Mouse (Mus musculus): ENCODE data around the gene Zim1.

GRCm38 (mm10) chr7:6729061-6729817 is 33.0 kb upstream of the Zim1 start:
- TF ChIP-seq CTCF (IDR thresholded peaks at IDR 0.05; ENCODE audit: low read depth, low read length), result no peak
- no peak for TF ChIP-seq POLR2AphosphoS5 (IDR thresholded peaks at IDR 0.05; ENCODE audit: insufficient replicate concordance, low read depth, low read length)
- no peak for TF ChIP-seq GATA1 (IDR thresholded peaks at IDR 0.05; ENCODE audit: borderline replicate concordance, low read length)
